Comparison of ENCODE assay signal across 21 mouse cellular contexts in genomic region chr7:113277245-113277644, GRCm38 (mm10).
A peak's percentile ranks its signal among the peaks of the same experiment; 100 is the strongest.
DNase-seq lines count a peak whose midpoint lies in the region; ATAC-seq and TF ChIP-seq lines count a peak whose summit lies in the region.
"Had no signal": no experiment of that assay in that cellular context is flagged by ENCODE, and none has a peak within 500 bp of the region (broad histone marks: within the 10 kb centered on the region; RNA-seq: fewer than 3 reads in every experiment).

No protein-coding gene starts in this region.

- WGBS in forebrain, postnatal 0 days: 52% methylated on average over 2 of the region's 2 CpGs
- 76% methylated on average over 2 of the region's 2 CpGs for WGBS in forebrain, embryonic 11.5 days
- WGBS in neural tube, embryonic 15.5 days: 66% methylated on average over 2 of the region's 2 CpGs
- 29% methylated on average over 2 of the region's 2 CpGs for WGBS in olfactory bulb, adult 2 months

- no peak overlapping the region for H3K9ac ChIP-seq in forebrain, postnatal 0 days
- H3K9ac ChIP-seq in forebrain, embryonic 11.5 days (ENCODE audit: low read length): no peak overlapping the region
- H3K9ac ChIP-seq in neural tube, embryonic 15.5 days (replicated peaks): no peak overlapping the region
- H3K9ac ChIP-seq: forebrain, embryonic 15.5 days; intestine, embryonic 15.5 days had no signal

- no peak overlapping the region for H3K4me2 ChIP-seq in forebrain, postnatal 0 days (ENCODE audit: low read depth)
- no peak overlapping the region for H3K4me2 ChIP-seq in forebrain, embryonic 11.5 days (ENCODE audit: low read depth, low read length, severe bottlenecking)
- no peak overlapping the region for H3K4me2 ChIP-seq in neural tube, embryonic 15.5 days
- H3K4me2 ChIP-seq: forebrain, embryonic 15.5 days; intestine, embryonic 15.5 days had no signal

- no peak overlapping the region for H3K4me3 ChIP-seq in forebrain, postnatal 0 days (ENCODE audit: low read depth, low read length)
- H3K4me3 ChIP-seq in forebrain, embryonic 11.5 days (ENCODE audit: low read depth, low read length): no peak overlapping the region
- H3K4me3 ChIP-seq in layer of hippocampus, adult 2 months: no peak overlapping the region
- H3K4me3 ChIP-seq in neural tube, embryonic 15.5 days (replicated peaks): no peak overlapping the region
- no peak overlapping the region for H3K4me3 ChIP-seq in olfactory bulb, adult 2 months (ENCODE audit: insufficient read depth, low read depth, low read length)
- H3K4me3 ChIP-seq: embryonic facial prominence, embryonic 10.5 days; forebrain, embryonic 10.5 days; forebrain, embryonic 15.5 days; heart, embryonic 10.5 days; intestine, embryonic 15.5 days had no signal

- H3K27ac ChIP-seq in forebrain, postnatal 0 days (ENCODE audit: low read depth, low read length): no peak overlapping the region
- no peak overlapping the region for H3K27ac ChIP-seq in forebrain, embryonic 11.5 days (ENCODE audit: low read depth, low read length)
- H3K27ac ChIP-seq in layer of hippocampus, adult 2 months: peak overlapping the region; percentile 53; the same call in 1 of the 2 replicates
- no peak overlapping the region for H3K27ac ChIP-seq in neural tube, embryonic 15.5 days (replicated peaks)
- H3K27ac ChIP-seq in olfactory bulb, adult 2 months (ENCODE audit: insufficient read depth, low read depth, low read length): peak overlapping the region; percentile 22; the same call in 1 of the 2 replicates
- H3K27ac ChIP-seq: embryonic facial prominence, embryonic 10.5 days; forebrain, embryonic 10.5 days; forebrain, embryonic 15.5 days; heart, embryonic 10.5 days; intestine, embryonic 15.5 days had no signal

- no peak for TF ChIP-seq POLR2A in olfactory bulb, adult 2 months (IDR thresholded peaks at IDR 0.05; ENCODE audit: insufficient read depth, low read depth, low read length)

- peak; percentile 74 for ATAC-seq in forebrain, postnatal 0 days
- ATAC-seq in forebrain, embryonic 11.5 days (replicated peaks; ENCODE audit: low FRiP score): no peak
- peak; percentile 41; the same call in 1 of the 2 replicates for ATAC-seq in neural tube, embryonic 15.5 days (ENCODE audit: low FRiP score)
- ATAC-seq: forebrain, embryonic 15.5 days; intestine, embryonic 15.5 days had no signal

- no peaks in the 10 kb centered on the region for H3K27me3 ChIP-seq in forebrain, postnatal 0 days (ENCODE audit: insufficient read depth, low read length)
- H3K27me3 ChIP-seq in forebrain, embryonic 11.5 days (ENCODE audit: control insufficient read depth, insufficient read depth, low read length): no peaks in the 10 kb centered on the region
- H3K27me3 ChIP-seq in neural tube, embryonic 15.5 days (replicated peaks): no peaks in the 10 kb centered on the region
- H3K27me3 ChIP-seq: forebrain, embryonic 15.5 days; intestine, embryonic 15.5 days had no signal

- H3K9me3 ChIP-seq in forebrain, postnatal 0 days (ENCODE audit: low read length): no peaks in the 10 kb centered on the region
- no peaks in the 10 kb centered on the region for H3K9me3 ChIP-seq in forebrain, embryonic 11.5 days (ENCODE audit: control insufficient read depth, low read length)
- H3K9me3 ChIP-seq in neural tube, embryonic 15.5 days (replicated peaks): no peaks in the 10 kb centered on the region
- H3K9me3 ChIP-seq: embryonic facial prominence, embryonic 10.5 days; forebrain, embryonic 10.5 days; forebrain, embryonic 15.5 days; heart, embryonic 10.5 days; intestine, embryonic 15.5 days had no signal

- DNase-seq in forebrain, postnatal 0 days: no peak
- no peak for DNase-seq in forebrain, embryonic 11.5 days (ENCODE audit: low spot score)
- no peak for DNase-seq in layer of hippocampus, adult 2 months (ENCODE audit: low spot score in 2 of 2)
- DNase-seq in layer of hippocampus, adult 8-10 months (ENCODE audit: low spot score in 2 of 2): no peak
- DNase-seq in neural tube, embryonic 10.5 days (ENCODE audit: extremely low spot score, low spot score): no peak
- DNase-seq in adrenal gland, postnatal 4 days (ENCODE audit: low spot score in 2 of 2): no peak
- DNase-seq: adrenal gland, postnatal 14 days; cerebellum, adult 11-12 months; cerebellum, adult 9-10 months; cerebellum, postnatal 36 days; gastrocnemius, postnatal 10 days; heart, adult 18-20 months; heart, postnatal 10 days; heart, postnatal 4 days had no signal

- H3K4me1 ChIP-seq in forebrain, postnatal 0 days (ENCODE audit: insufficient read depth): no peaks in the 10 kb centered on the region
- H3K4me1 ChIP-seq in forebrain, embryonic 11.5 days (replicated peaks; ENCODE audit: control insufficient read depth, insufficient read depth, low read length): no peaks in the 10 kb centered on the region
- peaks cover 5% of the 10 kb centered on the region; the same call in 1 of the 2 replicates for H3K4me1 ChIP-seq in neural tube, embryonic 15.5 days
- H3K4me1 ChIP-seq in olfactory bulb, adult 2 months (ENCODE audit: control insufficient read depth, insufficient read depth, low read length): peaks cover 6% of the 10 kb centered on the region
- H3K4me1 ChIP-seq: forebrain, embryonic 15.5 days; intestine, embryonic 15.5 days had no signal

- H3K36me3 ChIP-seq in forebrain, postnatal 0 days (ENCODE audit: insufficient read depth): no peaks in the 10 kb centered on the region; the same call in 1 of the 2 replicates
- H3K36me3 ChIP-seq in forebrain, embryonic 11.5 days (ENCODE audit: control insufficient read depth, insufficient read depth, low read length): no peaks in the 10 kb centered on the region
- H3K36me3 ChIP-seq in neural tube, embryonic 15.5 days: no peaks in the 10 kb centered on the region
- H3K36me3 ChIP-seq: embryonic facial prominence, embryonic 10.5 days; forebrain, embryonic 10.5 days; forebrain, embryonic 15.5 days; heart, embryonic 10.5 days; intestine, embryonic 15.5 days had no signal

- TF ChIP-seq CTCF in forebrain, postnatal 0 days (IDR thresholded peaks at IDR 0.05; ENCODE audit: low read depth): no peak
- no peak for TF ChIP-seq CTCF in layer of hippocampus, adult 2 months (conservative IDR thresholded peaks at IDR 0.05)
- TF ChIP-seq CTCF in olfactory bulb, adult 2 months (IDR thresholded peaks at IDR 0.05; ENCODE audit: insufficient read depth, low read depth, low read length): no peak

Comparison
In these comparisons a context has a peak if more than half of its experiments do, and no peak if none do; other contexts are left out.
1. H3K27ac ChIP-seq: peak in layer of hippocampus, adult 2 months (single experiment) and olfactory bulb, adult 2 months (single experiment); none in forebrain, postnatal 0 days (single experiment), forebrain, embryonic 11.5 days (single experiment) and neural tube, embryonic 15.5 days (single experiment).